8 mouse cellular contexts compared by ENCODE assay signal in genomic region chr11:4849258-4849943, GRCm38 (mm10). TPM values are rescaled to one million over a fixed set of nuclear protein-coding genes. Genes with fewer than 3 reads are reported as not detected.
A peak's percentile ranks its signal among the peaks of the same experiment; 100 is the strongest.
DNase-seq lines count a peak whose midpoint lies in the region; ATAC-seq and TF ChIP-seq lines count a peak whose summit lies in the region.

TSS of gene Nf2 (minus strand) at chr11:4849536.

- H3K27me3 ChIP-seq in kidney, embryonic 14.5 days (ENCODE audit: control insufficient read depth, insufficient read depth, low read length) = no peaks in the 10 kb centered on the region
- H3K27me3 ChIP-seq in limb, embryonic 15.5 days = no peaks in the 10 kb centered on the region

- peak within 1 kb of the TSS; percentile 61 for H3K4me2 ChIP-seq in kidney, embryonic 14.5 days (replicated peaks; ENCODE audit: low read depth, low read length)
- H3K4me2 ChIP-seq in limb, embryonic 15.5 days = peak within 1 kb of the TSS; percentile 69

- H3K36me3 ChIP-seq in kidney, embryonic 14.5 days (ENCODE audit: control insufficient read depth, insufficient read depth, low read length) = no peaks in the 10 kb centered on the region
- no peaks in the 10 kb centered on the region for H3K36me3 ChIP-seq in limb, embryonic 15.5 days

- peak; percentile 99 for ATAC-seq in kidney, embryonic 14.5 days (ENCODE audit: low FRiP score, low TSS enrichment)
- peak; percentile 100 for ATAC-seq in limb, embryonic 15.5 days (ENCODE audit: insufficient number of reproducible peaks, low FRiP score, low TSS enrichment, low read depth)

- no peak for TF ChIP-seq POLR2A in bone marrow macrophage, adult 2 months (IDR thresholded peaks at IDR 0.05; ENCODE audit: borderline replicate concordance, low read depth, low read length)
- TF ChIP-seq POLR2A in embryonic fibroblast, embryonic 13.5 days (IDR thresholded peaks at IDR 0.05; ENCODE audit: low read depth, low read length) = peak; percentile 89

- under 1% methylated on average over 60 of the region's 60 CpGs for WGBS in kidney, embryonic 14.5 days
- WGBS in limb, embryonic 15.5 days = under 1% methylated on average over 60 of the region's 60 CpGs

- H3K27ac ChIP-seq in bone marrow macrophage, adult 2 months (ENCODE audit: insufficient read depth, low read depth, low read length) = peak within 1 kb of the TSS; percentile 73
- peak within 1 kb of the TSS; percentile 56; the same call in 1 of the 2 replicates for H3K27ac ChIP-seq in embryonic fibroblast, embryonic 13.5 days (ENCODE audit: insufficient read depth, low read length)
- peak within 1 kb of the TSS; percentile 85 for H3K27ac ChIP-seq in kidney, embryonic 14.5 days (ENCODE audit: low read depth, low read length)
- peak within 1 kb of the TSS; percentile 79 for H3K27ac ChIP-seq in limb, embryonic 15.5 days

- peak; percentile 98 for DNase-seq in A20 (ENCODE audit: low read depth, low spot score)
- peak; percentile 99 to 100 for DNase-seq in heart, adult 9 months (ENCODE audit: low spot score in 2 of 2)
- DNase-seq in monocyte, adult 2 months (ENCODE audit: low read depth in 1 of 2, low spot score in 2 of 2) = peak; percentile 88 to 89
- DNase-seq in spleen, postnatal 36 days (ENCODE audit: low spot score in 2 of 2) = peak; percentile 98 to 99

- no peaks in the 10 kb centered on the region for H3K9me3 ChIP-seq in kidney, embryonic 14.5 days (ENCODE audit: control insufficient read depth, low read length)
- H3K9me3 ChIP-seq in limb, embryonic 15.5 days = no peaks in the 10 kb centered on the region

- peak within 1 kb of the TSS; percentile 77 for H3K9ac ChIP-seq in kidney, embryonic 14.5 days (ENCODE audit: low read depth, low read length)
- H3K9ac ChIP-seq in limb, embryonic 15.5 days = peak within 1 kb of the TSS; percentile 86

- H3K4me3 ChIP-seq in bone marrow macrophage, adult 2 months (ENCODE audit: insufficient read depth, low read length) = peak within 1 kb of the TSS; percentile 80
- peak within 1 kb of the TSS; percentile 89 for H3K4me3 ChIP-seq in embryonic fibroblast, embryonic 13.5 days (ENCODE audit: insufficient read depth, low read length)
- peak within 1 kb of the TSS; percentile 68 for H3K4me3 ChIP-seq in kidney, embryonic 14.5 days (ENCODE audit: low read length)
- peak within 1 kb of the TSS; percentile 88 for H3K4me3 ChIP-seq in limb, embryonic 15.5 days

- TF ChIP-seq CTCF in bone marrow macrophage, adult 2 months (IDR thresholded peaks at IDR 0.05; ENCODE audit: low read depth, low read length) = no peak
- TF ChIP-seq CTCF in embryonic fibroblast, embryonic 13.5 days (IDR thresholded peaks at IDR 0.05; ENCODE audit: borderline replicate concordance, insufficient read depth, low read length) = no peak

- peaks cover 14% of the 10 kb centered on the region for H3K4me1 ChIP-seq in bone marrow macrophage, adult 2 months (ENCODE audit: control insufficient read depth, insufficient read depth, low read length)
- H3K4me1 ChIP-seq in embryonic fibroblast, embryonic 13.5 days (ENCODE audit: control insufficient read depth, insufficient read depth, low read length) = no peaks in the 10 kb centered on the region
- peaks cover 6% of the 10 kb centered on the region; the same call in 1 of the 2 replicates for H3K4me1 ChIP-seq in kidney, embryonic 14.5 days (ENCODE audit: control insufficient read depth, insufficient read depth, low read length)
- peaks cover 9% of the 10 kb centered on the region for H3K4me1 ChIP-seq in limb, embryonic 15.5 days

RNA-seq across cellular contexts. Expression of gene Nf2, which starts in this region (rescaled TPM):
- polyA plus RNA-seq in bone marrow macrophage, adult 2 months (2012; ENCODE audit: insufficient read depth, insufficient read length, missing spikeins) = 76.7 and 76.8 TPM in 2 replicates
- 45.3 and 52.9 TPM in 2 replicates for polyA plus RNA-seq in embryonic fibroblast, embryonic 13.5 days (2011; ENCODE audit: insufficient read length, low read depth, missing spikeins)
- 21.6 and 48.1 TPM in 2 replicates for polyA plus RNA-seq in kidney, embryonic 14.5 days (2014; fragmentation: Nextera tagmentation; extraction: Ambion mirVana)
- 44.6 and 47.3 TPM in 2 replicates for polyA plus RNA-seq in limb, embryonic 15.5 days (2015; fragmentation: Nextera tagmentation; extraction: Ambion mirVana)

Comparison
In these comparisons a context has a peak if more than half of its experiments do, and no peak if none do; other contexts are left out.
1. Peak in every context shown above with its lines: DNase-seq, ATAC-seq, H3K4me3 ChIP-seq and H3K27ac ChIP-seq.